Mouse (Mus musculus): ENCODE measurements around the gene Saal1. TPM values are rescaled to one million over a fixed set of nuclear protein-coding genes. Genes with fewer than 3 reads are reported as not detected.

The Saal1 gene
- polyA plus RNA-seq, 1 experiment from 2014 or later, result 28.9 TPM

DNA sequence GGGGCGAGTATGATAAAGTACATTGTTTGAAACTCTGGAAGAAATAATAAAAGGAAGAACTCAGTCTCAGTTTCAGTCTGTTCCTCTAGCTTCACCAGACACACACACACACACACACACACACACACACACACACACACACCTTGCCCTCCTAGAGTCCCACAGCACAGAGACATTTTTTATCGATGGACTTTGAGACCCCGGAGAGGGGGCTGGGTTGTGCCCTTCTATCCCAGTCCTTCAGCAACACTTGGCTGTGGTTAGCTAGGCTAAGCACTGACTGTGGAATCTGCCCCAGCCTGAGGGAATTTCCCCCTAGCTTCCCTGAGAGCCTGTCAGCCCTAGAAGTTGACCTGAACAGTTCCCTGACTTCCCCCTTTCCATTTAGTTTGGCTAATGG, 13.4 kb upstream of the Saal1 start:
- Histone ChIP-seq H3K4me1 (no peaks in the 10 kb centered on the region), H3K27me3 (no peaks in the 10 kb centered on the region), H3K4me2 (no peak overlapping the region), H3K27ac (no peak overlapping the region), H3K9ac (no peak overlapping the region), H3K36me3 (no peaks in the 10 kb centered on the region), H3K4me3 (no peak overlapping the region), H3K9me3 (no peaks in the 10 kb centered on the region)
- WGBS, result 90% methylated on average over 3 of the region's 3 CpGs
- ATAC-seq (ENCODE audit: insufficient number of reproducible peaks, low FRiP score, low TSS enrichment, low read depth), result no peak

DNA sequence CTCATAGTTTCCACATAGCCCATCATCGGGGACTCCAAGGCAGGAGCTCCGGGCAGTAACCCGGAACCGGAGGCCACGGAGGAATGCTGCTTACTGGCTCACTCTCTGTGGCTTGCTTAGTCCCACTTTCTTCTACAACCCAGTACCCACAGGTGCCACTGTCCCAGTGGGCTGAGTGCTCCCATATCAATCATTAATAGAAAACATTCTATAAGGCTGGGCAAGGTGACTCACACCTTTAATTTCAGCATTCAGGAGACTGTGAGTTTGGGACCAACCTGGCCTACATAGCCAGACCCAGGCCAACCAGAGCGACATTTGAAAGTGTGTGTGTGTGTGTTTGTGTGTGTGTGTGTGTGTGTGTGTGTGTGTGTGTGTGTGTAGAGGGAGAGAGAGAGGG, 12.9 kb upstream of the Saal1 start:
- Histone ChIP-seq H3K9me3 (no peaks in the 10 kb centered on the region), H3K4me3 (no peak overlapping the region), H3K27me3 (no peaks in the 10 kb centered on the region), H3K9ac (no peak overlapping the region), H3K36me3 (no peaks in the 10 kb centered on the region), H3K4me1 (no peaks in the 10 kb centered on the region), H3K4me2 (no peak overlapping the region), H3K27ac (no peak overlapping the region)
- 95% methylated on average over 6 of the region's 6 CpGs for WGBS
- no peak for ATAC-seq (ENCODE audit: insufficient number of reproducible peaks, low FRiP score, low TSS enrichment, low read depth)

DNA sequence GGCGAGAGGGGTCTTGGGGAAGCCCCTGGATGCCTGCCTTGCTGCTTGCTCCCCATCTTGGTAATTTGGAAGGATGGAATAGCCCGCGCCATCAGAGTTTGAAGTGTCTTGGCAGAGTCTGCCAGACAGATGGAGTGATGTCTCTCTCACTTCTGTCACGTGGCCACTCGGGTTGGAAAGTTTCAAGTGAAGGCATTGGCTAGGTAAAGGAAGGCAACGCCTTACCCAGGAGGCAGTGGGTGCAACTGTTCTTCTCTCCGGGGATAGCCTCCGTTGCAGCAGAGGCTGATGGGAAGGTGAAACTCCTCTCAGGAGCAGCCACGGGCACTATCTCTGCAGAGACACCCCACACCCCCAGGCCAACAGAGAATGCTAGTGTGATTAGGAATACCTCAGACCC, 10.0 kb upstream of the Saal1 start:
- H3K4me1 ChIP-seq, result no peaks in the 10 kb centered on the region
- no peak overlapping the region for H3K27ac ChIP-seq
- no peaks in the 10 kb centered on the region for H3K36me3 ChIP-seq
- H3K4me2 ChIP-seq, result no peak overlapping the region
- no peak for ATAC-seq (ENCODE audit: insufficient number of reproducible peaks, low FRiP score, low TSS enrichment, low read depth)
- no peaks in the 10 kb centered on the region for H3K9me3 ChIP-seq
- no peak overlapping the region for H3K9ac ChIP-seq
- 76% methylated on average over 9 of the region's 9 CpGs for WGBS
- H3K4me3 ChIP-seq, result no peak overlapping the region
- peaks cover 3% of the 10 kb centered on the region; the same call in 1 of the 2 replicates for H3K27me3 ChIP-seq

DNA sequence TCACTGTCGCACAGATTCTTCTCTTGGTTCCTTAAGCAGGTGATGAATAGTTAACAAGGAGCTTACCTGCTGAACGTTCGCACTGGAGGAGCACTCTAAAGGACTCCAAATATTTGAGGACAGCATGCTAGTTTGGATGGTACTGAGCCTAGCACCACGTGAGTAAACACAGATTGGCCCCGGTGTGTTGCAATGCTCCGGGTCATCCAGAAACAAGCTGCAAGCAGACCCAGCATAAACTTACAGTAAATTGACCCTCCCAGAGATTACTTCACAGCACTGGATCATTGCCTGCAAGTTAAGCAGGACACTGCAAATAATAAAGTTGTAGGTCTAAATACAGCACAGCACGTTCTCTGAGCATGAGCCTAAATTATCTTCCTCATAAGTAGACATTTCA, 9.0 kb upstream of the Saal1 start:
- Histone ChIP-seq H3K4me1 (no peaks in the 10 kb centered on the region), H3K27ac (no peak overlapping the region), H3K9ac (no peak overlapping the region), H3K9me3 (no peaks in the 10 kb centered on the region), H3K27me3 (peaks cover 3% of the 10 kb centered on the region; the same call in 1 of the 2 replicates), H3K4me3 (no peak overlapping the region), H3K4me2 (no peak overlapping the region), H3K36me3 (no peaks in the 10 kb centered on the region)
- ATAC-seq (ENCODE audit: insufficient number of reproducible peaks, low FRiP score, low TSS enrichment, low read depth), result no peak
- 73% methylated on average over 7 of the region's 7 CpGs for WGBS

DNA sequence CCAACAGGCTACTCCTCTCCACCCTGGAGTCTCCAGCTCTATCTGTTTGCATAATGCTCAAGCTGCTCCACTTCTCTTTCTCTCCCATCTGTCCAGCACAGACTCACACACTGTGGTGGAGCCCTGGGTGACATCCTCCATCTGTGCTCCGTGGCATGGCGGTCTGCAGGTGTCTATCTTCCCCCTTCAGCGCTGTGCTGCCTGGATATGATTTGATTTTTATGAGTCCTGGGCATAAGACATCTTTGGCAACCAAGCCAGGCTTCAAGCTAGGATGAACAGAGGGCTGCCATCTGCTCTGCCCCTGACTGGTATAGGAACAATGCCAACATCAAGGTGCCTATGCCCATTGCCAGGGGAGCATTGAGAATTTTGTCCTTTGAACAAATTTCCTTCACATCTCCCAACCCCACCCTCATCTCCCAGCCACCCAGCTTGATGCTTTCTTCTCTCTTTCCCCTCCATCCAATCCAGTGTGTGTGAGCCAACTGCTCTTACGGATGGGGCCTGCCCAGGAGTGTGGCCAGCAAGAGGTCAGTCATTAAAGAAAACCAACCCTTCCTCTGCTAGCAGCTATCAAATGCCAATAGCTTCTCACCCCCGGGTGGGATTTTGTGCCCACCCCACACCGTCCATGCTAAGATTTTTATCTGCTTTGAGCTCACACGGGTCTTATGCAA, 8.3 kb upstream of the Saal1 start:
- Histone ChIP-seq H3K4me1 (no peaks in the 10 kb centered on the region), H3K27me3 (peaks cover 3% of the 10 kb centered on the region; the same call in 1 of the 2 replicates), H3K9me3 (no peaks in the 10 kb centered on the region), H3K9ac (no peak overlapping the region), H3K4me2 (no peak overlapping the region), H3K36me3 (no peaks in the 10 kb centered on the region), H3K4me3 (no peak overlapping the region), H3K27ac (no peak overlapping the region)
- no peak for ATAC-seq (ENCODE audit: insufficient number of reproducible peaks, low FRiP score, low TSS enrichment, low read depth)
- 82% methylated on average over 7 of the region's 7 CpGs for WGBS

DNA sequence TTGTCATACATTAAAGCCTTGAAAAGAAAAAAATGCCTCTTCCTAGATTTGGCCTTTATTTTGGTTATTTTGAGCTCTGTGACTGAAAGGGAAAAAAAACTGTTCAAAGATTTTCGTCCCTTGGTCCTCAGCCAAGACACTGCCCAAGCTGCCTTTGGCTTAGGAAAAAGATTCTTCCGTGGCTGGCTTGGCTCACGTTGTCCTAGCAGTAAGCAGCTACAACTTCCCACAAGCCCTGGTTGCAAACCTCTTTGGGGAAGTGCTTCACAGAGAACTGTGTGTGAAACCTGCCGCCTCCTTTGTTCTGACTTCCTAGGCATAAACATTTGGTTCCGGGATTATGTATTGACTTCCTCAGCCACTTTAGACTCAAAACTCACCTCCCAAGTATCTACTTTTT, 6.4 kb upstream of the Saal1 start:
- Histone ChIP-seq H3K4me3 (no peak overlapping the region), H3K9me3 (no peaks in the 10 kb centered on the region), H3K9ac (no peak overlapping the region), H3K4me2 (no peak overlapping the region), H3K27me3 (peaks cover 3% of the 10 kb centered on the region; the same call in 1 of the 2 replicates), H3K4me1 (no peaks in the 10 kb centered on the region), H3K27ac (no peak overlapping the region), H3K36me3 (no peaks in the 10 kb centered on the region)
- 53% methylated on average over 5 of the region's 5 CpGs for WGBS
- ATAC-seq (ENCODE audit: insufficient number of reproducible peaks, low FRiP score, low TSS enrichment, low read depth), result no peak

DNA sequence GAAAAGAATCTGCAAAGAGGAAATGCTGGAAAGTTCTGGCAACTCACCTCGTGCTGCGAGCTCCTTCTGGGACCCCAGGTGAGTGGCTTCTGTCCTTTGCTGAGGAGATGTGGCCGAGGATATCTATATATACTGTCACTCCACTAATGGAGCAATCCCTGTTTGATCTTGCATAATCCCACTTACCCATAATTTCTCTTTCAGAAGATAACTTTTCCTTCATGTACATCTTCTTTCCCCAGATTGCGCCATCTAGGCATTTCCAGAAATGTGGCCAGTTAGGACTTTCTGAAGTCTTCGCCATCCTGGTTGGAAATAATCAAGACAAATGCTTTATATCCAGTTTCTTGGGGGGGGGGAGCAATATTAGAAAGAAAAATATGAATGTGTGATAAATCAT, 5.1 kb upstream of the Saal1 start, which contains the start of gene Saa3:
Gene Saa3 (minus strand): TSS at position 101 of the 400 bp plus-strand sequence.
- Histone ChIP-seq H3K27me3 (peaks cover 3% of the 10 kb centered on the region; the same call in 1 of the 2 replicates), H3K4me2 (no peak within 1 kb of the TSS), H3K36me3 (no peaks in the 10 kb centered on the region), H3K9me3 (no peaks in the 10 kb centered on the region), H3K4me3 (no peak within 1 kb of the TSS), H3K27ac (no peak within 1 kb of the TSS), H3K4me1 (no peaks in the 10 kb centered on the region), H3K9ac (no peak within 1 kb of the TSS)
- 85% methylated on average over 5 of the region's 5 CpGs for WGBS
- no peak for ATAC-seq (ENCODE audit: insufficient number of reproducible peaks, low FRiP score, low TSS enrichment, low read depth)

DNA sequence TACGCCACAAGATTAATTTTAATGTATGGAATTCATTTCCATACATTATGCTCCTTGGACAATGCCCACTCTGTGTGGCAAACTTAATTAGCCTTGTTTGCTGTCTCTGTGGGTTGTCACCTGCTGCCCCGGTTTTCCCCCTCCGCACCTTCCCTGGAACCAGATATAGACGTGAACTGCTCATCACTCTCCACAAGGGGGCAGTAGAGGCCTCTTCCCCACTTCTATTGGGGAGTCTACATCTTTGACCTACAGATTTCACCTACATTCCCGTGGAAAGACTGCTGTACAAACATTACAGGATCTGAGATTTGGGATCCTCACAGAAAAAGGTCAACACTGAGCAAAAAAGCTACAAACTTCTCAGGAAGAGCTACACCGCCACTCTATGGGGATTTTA, 4.0 kb upstream of the Saal1 start:
- no peaks in the 10 kb centered on the region for H3K36me3 ChIP-seq
- H3K9ac ChIP-seq, result no peak overlapping the region
- no peak for ATAC-seq (ENCODE audit: insufficient number of reproducible peaks, low FRiP score, low TSS enrichment, low read depth)
- no peaks in the 10 kb centered on the region for H3K4me1 ChIP-seq
- peaks cover 3% of the 10 kb centered on the region; the same call in 1 of the 2 replicates for H3K27me3 ChIP-seq
- H3K9me3 ChIP-seq, result no peaks in the 10 kb centered on the region
- H3K4me2 ChIP-seq, result no peak overlapping the region
- no peak overlapping the region for H3K27ac ChIP-seq
- no peak overlapping the region for H3K4me3 ChIP-seq
- 31% methylated on average over 6 of the region's 6 CpGs for WGBS

DNA sequence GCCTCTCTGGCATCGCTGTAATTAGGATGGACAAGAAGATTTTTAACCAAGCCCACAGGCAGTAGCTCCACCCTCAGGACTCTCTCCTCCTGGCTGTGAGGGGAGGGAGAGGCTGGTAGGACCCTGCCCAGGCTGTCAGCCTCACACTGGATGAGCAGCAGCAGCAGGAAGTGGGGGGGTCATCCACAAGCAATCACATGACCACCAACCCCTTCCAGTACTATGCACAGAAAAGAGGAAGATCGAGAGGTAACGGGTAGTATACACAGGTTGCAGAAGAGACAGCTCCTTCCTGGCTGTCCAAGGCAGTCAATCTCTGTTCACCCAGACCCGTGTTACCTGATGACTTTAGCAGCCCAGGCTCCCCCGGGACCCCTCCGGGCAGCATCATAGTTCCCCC, 1.8 kb upstream of the Saal1 start:
- Histone ChIP-seq H3K9me3 (no peaks in the 10 kb centered on the region), H3K9ac (no peak overlapping the region), H3K27ac (no peak overlapping the region), H3K36me3 (peaks cover 8% of the 10 kb centered on the region; the same call in 1 of the 2 replicates), H3K4me3 (no peak overlapping the region), H3K27me3 (peaks cover 3% of the 10 kb centered on the region; the same call in 1 of the 2 replicates), H3K4me1 (no peaks in the 10 kb centered on the region), H3K4me2 (no peak overlapping the region)
- 69% methylated on average over 6 of the region's 6 CpGs for WGBS
- no peak for ATAC-seq (ENCODE audit: insufficient number of reproducible peaks, low FRiP score, low TSS enrichment, low read depth)

DNA sequence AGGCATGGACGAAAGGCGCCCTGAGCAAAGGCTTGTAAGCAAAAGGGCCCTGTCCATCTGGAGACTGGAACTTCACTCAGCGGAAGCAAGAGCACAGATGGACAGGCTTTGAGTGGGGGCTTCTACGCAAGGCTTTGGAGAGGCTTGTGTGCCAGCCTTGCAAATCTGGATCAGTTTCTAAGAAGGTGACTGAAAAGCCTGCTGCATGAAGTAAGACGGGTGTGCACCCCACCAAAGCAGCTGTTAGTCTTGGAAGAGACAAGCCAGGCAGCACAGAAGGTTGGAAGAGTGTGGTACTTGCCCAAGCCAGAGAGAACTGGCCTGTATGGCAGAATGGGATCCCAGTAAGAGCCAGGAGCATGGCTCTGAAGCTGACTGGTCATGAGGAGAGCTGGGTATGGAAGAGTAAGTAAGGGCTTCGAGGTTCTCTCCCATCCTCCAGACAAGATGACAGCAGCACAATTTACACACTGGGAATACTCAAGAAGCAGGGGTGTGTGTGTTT, 9.9 kb downstream of the Saal1 start:
- Histone ChIP-seq H3K27me3 (no peaks in the 10 kb centered on the region), H3K4me3 (no peak overlapping the region), H3K4me2 (no peak overlapping the region), H3K36me3 (peaks cover 91% of the 10 kb centered on the region), H3K9ac (no peak overlapping the region), H3K4me1 (no peaks in the 10 kb centered on the region), H3K9me3 (no peaks in the 10 kb centered on the region), H3K27ac (no peak overlapping the region)
- 92% methylated on average over 6 of the region's 6 CpGs for WGBS
- ATAC-seq (ENCODE audit: insufficient number of reproducible peaks, low FRiP score, low TSS enrichment, low read depth), result no peak

DNA sequence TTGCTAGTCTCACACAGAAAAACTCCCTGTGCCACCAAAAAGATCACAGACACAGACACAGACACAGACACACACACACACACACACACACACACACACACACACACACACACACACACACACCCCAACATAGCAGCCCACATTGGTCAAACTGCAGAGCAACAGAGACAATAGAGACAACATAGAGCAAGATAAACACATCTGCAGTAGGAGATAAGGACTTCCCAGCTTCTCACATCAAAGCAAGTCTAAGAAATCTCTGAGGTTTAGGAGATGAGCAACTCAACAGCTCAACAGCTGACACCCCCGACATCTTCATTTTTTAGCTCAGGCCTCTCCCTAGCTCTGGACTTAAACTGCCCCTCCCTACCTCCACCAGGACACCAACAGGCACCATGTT, 13.7 kb downstream of the Saal1 start:
- WGBS, result 83% methylated on average over 1 of the region's 1 CpGs
- no peaks in the 10 kb centered on the region for H3K4me1 ChIP-seq
- ATAC-seq (ENCODE audit: insufficient number of reproducible peaks, low FRiP score, low TSS enrichment, low read depth), result no peak

DNA sequence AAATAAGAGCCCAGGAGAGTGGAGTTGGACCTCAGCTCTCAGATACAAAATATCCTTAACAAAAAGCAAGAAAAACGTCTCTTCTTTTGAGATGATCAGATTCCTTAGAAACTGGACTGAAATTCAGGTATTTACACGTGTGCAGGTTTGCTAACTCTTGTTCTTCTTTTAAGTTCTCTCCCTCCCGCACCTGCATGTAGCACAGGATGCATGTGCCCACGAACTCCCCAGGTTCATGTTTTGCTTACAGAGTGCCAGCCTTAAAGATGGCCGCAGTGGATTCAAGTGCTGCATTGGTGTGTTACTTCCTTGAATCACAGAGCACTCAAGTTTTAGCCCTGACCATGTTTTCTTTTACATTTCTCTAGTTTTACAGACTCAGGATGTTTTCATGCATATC, 23.7 kb downstream of the Saal1 start:
- 87% methylated on average over 5 of the region's 5 CpGs for WGBS
- Histone ChIP-seq H3K4me3 (no peak overlapping the region), H3K4me1 (no peaks in the 10 kb centered on the region), H3K9me3 (no peaks in the 10 kb centered on the region), H3K27me3 (no peaks in the 10 kb centered on the region), H3K4me2 (no peak overlapping the region), H3K27ac (no peak overlapping the region), H3K9ac (no peak overlapping the region), H3K36me3 (peaks cover 40% of the 10 kb centered on the region)
- ATAC-seq (ENCODE audit: insufficient number of reproducible peaks, low FRiP score, low TSS enrichment, low read depth), result no peak

More for the DNA sequence above, 13.7 kb downstream of the Saal1 start:
- Histone ChIP-seq H3K9ac (no peak overlapping the region), H3K9me3 (no peaks in the 10 kb centered on the region), H3K36me3 (peaks cover 69% of the 10 kb centered on the region), H3K4me2 (no peak overlapping the region), H3K27me3 (no peaks in the 10 kb centered on the region), H3K4me3 (no peak overlapping the region), H3K27ac (no peak overlapping the region)
